Mouse (Mus musculus) NIH3T3 (cell line): ENCODE measurements around the gene Tmem184b.

ENCODE experiments used
- DNase-seq: peaks from one replicate; pipeline ENCODE4 v3.0.0-alpha.2; 2012; ENCODE audit warnings: low read depth

Tmem184b gene

DNA sequence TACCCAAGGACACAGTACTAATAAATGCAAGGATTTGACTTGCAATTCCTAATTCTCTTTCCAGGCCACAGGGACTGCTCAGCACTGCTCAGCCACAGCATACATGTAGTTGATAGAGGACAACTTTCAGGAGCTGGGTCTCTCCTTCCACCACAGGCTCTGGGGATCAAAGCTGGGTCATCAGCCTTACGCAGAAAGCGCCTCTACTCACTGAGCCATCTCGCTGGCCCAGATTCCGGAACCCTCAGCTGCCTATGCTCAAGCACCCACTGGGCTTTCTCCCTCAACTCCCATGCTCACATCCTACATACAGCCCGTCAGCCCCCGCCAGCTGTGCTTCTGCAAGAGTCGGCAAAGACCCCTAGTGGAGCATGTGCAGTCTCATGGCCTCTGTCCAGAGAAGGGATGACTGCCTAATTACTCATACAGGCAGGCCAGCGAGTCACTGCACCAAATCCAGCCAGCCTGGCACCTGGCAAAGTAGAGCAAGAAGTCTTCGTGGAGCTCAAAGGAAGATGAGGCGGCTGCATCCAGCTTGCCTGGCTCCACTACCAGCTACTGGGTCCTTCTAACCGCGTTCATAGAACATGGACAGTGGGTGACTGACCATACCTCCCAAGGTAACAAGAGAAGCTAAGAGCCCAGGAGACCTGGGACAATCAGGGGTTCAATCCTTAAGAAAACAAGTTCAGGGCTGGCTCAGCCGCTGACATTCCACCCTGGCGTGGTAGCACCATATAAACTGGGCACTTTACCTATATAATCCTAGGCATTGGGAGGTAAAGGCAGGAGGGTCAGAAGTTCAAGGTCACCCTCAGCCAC lies 3.9 kb downstream of the Tmem184b start:
- peak; percentile 55 for DNase-seq

DNA sequence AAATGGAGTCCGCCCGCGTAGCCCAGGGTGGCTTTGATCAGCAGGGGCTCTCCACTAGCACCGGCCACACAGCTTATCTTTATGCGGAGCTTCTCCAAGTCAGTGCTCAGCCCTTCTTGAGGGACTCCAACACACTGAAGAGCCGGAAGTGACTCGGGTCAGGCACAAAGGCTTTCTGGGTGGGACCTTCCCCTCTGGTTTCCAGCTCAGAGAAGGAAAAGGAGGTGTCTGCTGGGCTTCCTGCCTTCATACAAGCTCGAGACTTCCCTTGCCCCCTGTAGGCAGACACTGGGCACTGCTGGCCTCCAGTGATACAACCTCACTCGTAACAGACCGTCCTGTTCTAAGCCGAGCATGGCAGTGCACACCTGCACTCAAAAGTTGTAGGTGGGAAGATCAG lies 6.6 kb downstream of the Tmem184b start:
- DNase-seq: no peak

DNA sequence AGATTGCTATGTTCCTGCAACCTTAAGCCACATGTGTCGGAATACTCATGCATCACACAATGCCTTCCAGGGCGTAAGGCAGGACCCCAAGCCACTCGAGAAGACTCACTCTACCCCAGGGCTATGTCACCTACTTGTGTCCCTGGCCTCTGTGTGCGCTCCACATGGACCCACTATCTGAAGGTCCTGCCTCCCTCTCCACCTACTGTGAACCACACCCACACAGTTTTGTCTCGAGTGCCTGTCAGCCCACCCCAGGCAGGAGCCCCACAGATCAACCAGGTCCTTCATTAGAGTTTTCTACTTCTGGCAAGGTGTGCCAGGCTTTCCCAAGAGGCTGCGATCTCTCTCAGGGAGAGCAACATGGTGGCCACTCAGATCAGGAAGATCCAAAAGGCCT lies 8.1 kb downstream of the Tmem184b start:
- DNase-seq: no peak

DNA sequence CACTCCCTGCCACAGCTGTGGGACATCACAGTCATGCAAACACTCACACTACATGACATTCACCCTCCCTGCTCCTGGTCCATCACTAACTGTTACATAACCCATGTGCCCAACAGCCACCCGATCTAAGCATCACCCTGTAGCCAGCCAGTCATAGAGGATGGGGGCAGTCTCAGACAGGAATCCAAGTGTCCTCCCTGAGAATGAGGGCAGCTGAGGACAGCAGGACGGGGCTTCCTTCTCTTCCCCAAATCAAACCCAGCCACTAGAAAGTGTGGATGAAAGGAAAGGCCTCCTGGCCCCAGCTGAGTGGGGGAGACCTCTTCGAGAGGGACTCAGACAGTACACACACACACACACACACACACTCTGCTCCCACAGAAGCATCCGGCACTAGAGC lies 8.5 kb downstream of the Tmem184b start:
- no peak for DNase-seq

DNA sequence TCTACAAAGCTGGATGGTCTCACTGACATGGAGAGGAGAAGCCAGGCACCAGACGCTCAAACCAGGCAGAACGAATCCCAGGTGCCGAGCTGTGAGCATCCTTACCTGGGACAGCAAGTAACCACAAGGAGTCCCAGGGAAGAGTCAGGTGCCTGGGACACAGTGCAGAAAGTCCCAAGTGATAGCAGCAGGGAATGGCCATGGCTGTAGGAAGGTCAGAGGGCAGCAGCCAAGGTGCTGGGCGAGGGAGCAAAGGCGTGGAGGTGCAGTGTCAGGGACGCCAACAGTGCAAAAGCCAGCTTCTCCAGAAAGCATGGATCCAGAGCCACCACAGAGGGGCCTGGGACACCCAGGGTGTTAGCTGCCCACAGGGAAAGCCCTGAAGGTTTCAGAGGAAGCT lies 10.3 kb downstream of the Tmem184b start:
- no peak for DNase-seq

DNA sequence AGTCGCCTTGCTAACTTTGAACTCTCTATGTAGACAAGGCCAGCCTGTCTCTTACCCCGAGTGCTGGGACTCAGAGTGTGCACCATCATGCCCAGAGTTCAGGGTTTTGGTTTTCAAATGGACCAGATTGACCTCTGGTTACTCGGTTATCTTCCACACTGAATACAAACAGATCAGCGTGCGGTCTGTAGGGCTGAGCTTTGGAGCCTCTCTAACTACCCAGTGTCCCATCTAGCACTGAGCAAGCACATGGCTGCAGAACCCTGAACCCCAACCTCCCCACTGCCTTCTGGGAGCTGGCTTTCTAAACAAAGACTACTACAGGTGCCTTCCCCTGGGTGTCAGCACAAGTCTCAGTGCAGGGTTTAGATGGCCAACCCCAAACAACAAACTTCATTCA lies 10.8 kb downstream of the Tmem184b start:
- DNase-seq: no peak

DNA sequence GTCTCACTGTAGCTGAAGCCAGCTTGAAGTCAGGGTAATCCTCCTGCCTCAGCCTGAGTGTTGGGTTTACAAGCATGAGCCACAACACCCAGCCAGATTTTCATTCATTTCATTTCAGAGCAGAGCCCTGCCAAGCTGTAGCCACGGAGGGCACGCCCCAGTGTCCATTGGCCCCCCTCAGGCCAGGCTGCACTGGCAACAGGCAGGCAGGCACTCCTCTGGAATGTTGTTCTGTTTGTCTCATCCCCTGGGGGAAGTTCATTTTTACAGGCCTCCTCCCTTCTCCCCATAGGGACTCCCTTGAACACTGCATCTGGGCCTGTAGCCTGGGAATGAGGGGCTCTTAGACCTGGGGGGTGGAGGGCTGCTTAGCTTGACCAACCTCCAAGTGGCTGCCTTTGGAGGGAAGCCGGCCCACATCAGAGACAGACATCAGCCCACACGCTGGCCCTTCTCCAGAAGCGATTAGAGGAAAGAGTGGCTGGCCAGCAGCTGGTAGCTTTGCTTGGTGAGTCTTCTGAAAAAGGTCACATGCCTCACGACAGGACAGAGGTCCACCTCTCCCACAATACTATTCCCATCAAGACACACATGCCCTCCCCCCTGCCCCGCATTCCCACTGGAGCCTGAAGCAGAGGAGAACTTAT lies 11.8 kb downstream of the Tmem184b start:
- peak; percentile 92 for DNase-seq

DNA sequence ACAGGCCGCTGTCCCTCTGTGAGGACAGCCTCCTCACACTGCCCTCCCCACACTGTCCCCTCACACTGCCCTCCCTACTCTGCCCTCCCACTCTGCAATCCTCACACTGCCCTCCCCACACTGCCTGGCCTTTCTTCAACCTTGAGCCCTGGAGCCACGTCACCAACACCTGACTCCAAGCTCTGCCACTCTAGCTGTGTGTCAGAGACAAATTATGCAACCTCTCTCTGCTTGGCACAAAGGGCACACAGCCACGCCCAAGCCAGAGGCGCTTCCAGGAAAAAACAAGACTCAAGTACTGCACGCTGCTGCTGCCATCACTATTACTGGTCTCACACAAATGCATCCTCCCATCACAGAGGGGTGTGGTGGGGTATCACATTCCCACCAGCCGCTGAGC lies 12.9 kb downstream of the Tmem184b start:
- no peak for DNase-seq

DNA sequence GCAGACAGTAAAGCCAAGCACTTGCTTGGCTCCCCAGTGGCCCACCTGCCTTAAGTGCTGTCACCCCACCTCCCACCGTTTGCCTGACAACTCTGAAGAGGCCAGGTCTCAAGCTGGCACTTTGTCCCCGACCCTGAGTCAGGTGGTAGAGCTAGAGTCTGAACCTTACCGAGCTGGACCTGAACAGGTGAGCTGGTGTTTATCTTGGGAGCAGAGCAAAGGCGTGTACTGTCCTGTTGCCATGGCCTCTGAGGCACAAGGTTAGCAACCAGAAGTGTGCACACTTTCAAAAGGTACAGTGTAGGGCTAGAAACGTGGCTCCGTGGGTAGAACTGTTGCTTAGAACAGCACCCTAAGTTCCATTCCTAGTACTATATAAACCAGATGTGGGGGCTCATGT lies 15.2 kb downstream of the Tmem184b start:
- no peak for DNase-seq

DNA sequence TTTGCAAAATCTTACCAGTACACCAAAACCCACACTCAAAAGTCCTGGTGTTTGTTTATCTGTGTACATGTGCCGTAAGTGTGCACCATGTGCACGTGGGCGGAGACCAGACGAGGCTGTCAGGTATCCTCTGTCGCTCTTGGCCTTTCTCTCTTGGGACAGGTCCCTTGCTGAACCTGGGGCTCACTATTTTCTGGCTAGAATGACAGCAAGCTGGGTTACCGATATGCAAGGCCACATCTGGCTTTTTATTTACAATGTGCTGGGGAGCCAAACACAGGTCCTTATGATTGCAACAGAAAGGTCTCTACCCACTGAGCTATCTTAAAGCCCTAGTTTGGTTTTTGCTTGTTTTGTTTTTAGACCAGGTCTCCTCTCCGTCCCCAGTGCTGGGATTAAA lies 15.8 kb downstream of the Tmem184b start:
- DNase-seq: no peak

DNA sequence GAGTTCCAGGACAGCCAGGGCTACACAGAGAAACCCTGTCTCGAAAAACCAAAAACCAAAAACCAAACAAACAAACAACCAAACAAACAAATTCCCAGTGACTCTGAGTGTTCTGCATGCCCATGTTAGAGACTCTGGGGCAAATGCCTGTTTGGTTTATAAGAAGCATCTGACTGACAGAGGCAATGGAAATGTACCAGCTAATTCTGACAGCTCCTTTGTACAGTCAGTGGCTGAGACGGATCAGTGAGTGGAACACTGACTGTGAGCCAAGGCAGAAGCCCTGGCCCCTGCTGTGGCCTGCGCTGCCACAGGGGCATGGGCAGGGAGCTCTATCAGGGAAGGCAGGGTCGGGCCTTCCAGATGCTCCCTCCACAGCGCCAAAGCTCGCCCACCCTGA lies 16.3 kb downstream of the Tmem184b start:
- no peak for DNase-seq

DNA sequence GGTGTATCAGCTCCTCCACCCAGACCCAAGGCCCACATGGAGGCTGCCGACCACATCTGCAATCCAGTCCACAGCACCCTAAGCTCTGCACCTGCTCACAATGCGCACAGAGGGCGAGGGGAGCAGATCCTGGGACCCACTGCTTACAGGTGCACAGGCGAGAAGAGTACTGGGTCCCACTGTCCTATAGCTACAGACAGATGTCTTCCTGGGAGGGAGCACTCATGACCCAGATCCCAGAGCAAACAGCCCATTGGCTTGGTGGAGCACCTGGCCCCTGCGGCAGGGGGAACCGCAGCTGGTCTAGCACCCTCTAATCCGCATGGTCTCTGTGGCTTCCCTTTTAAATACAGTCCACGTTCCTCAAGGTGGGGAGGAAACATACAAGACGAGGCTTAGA lies 21.7 kb downstream of the Tmem184b start:
- no peak for DNase-seq

DNA sequence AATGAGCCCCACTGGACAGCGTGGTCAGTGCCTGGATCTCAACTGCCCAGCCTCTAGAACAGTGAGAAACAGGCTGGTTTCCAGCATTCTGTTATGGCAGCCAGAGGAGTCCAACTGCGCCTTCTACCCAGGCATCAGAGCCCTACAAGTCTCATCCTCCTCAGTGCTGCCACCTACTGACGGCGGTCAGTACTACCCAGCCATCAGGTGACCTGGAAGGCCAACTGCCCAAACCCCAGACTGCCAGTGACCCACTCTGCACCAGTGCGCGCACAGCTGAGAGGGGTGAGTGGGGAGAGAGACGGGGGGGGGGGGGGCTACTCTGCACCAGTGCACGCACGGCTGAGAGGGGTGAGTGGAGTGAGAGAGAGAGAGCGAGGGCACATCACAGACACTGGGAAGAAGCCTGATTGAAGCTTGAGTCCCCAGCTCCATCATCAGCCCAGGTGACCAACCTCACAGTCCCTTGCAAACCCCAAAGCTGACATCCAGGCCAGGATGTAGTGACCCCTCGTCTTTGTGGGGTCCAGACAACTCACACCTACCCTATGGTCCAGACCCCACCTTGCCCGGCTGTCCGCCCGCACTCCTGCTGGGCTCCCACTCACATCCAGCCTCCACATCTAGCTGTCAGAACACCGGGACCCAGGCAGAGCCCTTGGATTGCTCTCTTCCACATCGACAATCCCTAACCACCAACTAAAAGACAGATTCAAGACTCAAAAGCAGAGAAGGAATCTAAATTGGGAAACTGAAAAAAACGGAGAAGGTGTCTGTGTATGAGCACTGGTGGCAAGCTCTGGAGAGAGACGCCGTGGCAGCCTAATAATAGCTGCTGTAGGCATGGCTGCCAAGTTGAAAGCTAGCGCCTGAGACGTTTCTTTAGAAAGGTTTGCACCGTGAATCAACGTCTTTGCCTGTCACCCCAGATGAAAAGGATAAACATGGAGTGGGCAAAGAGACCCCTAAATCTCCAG lies 22.6 kb downstream of the Tmem184b start:
- peak; percentile 49 for DNase-seq

DNA sequence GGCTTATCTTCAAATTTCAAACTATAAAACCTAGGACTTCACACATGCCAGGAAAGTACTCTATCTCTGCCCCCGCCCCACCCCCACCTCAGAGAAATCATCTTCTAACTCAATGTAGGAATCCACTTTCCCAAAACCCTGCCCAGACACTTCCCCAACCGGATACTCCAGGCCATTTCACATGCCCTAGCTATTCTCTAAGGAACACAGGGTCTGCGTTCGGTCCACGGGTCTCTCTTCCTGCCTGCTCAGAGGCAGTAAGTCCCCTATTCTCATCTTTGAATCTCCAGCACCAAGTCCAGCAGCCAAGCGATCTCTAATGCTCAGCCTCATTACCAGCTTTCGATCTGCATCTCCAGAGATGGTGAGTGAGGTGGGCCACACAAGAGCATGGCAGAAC lies 23.7 kb downstream of the Tmem184b start:
- DNase-seq: no peak

DNA sequence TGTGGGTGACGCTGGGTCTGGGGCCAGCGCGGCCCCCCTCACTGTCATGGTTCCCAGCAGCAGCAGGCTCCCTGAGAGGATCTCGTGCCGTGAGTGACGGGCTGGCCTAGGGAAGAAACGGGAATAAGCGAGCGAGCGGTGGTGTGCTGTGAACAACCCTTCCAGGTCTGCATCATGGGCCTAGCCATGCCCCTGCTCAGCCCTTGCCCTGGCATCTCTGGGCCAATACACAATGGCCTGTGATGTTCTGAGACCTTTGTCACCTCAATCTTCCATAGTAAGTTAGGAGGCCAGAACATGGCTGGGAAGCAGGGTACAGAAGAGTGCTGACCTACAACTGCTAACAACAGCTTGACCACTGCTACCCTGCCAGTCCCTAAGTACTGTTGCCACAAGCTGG lies 24.8 kb downstream of the Tmem184b start:
- DNase-seq: no peak

DNA sequence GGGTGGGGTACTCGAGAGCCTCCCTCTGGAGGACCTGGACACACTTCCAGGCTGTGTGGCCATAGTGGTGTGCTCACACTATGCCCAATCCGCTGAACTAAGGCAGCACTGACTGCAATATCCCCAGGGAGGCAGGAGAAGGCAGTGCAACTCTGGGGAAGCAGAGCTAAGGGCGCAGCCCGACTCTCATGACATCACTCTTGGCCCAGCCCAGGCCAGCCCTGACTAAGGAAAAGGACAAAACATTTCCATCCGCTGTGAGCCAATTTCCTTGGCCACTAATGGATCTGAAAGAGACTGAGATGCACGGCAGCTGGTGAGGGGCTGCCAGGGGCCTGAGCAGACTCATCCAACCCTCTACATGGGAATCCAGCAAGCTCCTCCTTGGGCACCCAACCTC lies 25.7 kb downstream of the Tmem184b start:
- peak; percentile 72 for DNase-seq

DNA sequence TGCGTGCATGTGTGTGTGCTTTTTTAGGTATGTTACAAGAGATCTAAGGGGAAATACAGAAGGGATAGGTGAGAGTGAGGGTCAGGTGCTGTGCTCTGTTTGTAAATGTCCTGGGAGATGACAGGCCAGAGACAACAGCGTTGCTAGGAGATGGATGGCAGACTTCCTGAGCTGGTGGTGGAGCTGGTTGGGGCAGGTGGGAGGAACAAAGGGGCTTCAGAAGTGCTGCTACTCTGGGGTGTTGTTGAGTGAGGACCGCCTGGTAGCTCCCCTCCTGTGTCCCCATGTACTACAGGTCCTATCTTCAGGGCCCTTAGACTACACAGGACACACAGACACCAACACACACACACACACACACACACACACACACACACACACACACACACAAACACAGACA lies 28.6 kb downstream of the Tmem184b start:
- DNase-seq: no peak

DNA sequence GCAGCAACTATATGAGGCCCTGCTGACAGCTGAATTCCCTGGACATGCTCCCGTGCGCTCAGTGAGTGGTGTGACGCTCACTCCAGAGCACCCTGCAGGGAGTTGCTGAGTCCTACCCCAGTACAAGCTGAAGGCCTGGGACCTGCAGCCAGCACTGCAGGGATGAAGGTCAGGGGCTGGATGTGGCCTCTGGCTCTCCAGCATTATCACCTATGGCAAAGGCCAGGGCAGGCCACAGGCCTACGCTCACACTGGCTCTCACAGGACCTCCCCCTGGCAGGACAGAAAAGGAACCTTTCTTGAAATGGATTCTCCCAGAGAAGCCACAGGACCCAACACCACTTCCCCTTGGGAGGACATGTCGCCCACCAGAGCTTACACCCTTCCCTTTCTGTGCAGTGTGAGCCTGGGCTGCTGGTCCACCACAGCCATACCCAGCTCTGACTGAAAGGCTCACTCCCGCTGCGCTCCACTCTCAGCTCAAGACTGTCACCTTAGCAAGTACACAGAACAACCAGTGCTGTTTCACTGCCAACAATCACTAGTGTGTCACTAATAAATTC lies 33.0 kb downstream of the Tmem184b start:
- no peak for DNase-seq

DNA sequence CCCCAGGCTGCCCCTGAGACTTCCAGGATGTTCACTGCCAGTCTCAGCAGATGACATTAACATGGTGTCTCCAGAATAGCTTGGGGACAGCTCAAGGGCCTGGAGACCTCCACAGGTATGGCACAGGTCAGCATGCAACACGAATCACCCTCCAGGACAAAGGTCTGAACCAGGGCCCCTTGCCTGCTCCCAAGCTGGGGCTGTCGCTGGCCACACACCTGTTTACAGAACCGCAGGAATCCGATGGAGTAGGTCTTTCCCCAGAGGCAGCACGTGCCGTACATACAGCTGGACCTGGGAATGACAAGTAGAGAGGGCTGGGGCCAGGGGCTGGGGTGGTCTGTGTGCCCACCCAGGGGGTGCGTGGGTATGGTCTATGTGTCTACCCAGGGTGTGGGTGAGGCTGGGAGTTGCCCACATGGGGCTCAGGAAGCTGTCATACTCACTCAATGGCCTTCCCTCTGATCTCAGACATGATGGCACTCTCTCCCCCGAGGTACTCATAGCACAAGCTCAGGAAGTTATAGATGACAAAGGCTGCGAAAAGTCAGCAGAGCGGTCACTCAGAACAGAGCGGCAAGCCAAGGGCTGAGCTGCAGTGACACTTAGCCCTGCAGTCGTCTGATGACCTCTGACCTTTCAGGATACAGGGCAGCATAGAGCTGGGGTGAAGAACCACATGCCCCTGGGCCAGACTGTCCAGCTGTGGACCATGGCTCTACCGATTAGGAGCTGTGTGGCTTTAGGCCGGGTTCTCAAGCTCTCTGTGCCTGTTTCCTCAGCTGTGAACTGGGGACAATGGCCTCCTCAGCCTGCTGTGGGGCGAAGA lies 33.7 kb downstream of the Tmem184b start:
- DNase-seq: no peak

DNA sequence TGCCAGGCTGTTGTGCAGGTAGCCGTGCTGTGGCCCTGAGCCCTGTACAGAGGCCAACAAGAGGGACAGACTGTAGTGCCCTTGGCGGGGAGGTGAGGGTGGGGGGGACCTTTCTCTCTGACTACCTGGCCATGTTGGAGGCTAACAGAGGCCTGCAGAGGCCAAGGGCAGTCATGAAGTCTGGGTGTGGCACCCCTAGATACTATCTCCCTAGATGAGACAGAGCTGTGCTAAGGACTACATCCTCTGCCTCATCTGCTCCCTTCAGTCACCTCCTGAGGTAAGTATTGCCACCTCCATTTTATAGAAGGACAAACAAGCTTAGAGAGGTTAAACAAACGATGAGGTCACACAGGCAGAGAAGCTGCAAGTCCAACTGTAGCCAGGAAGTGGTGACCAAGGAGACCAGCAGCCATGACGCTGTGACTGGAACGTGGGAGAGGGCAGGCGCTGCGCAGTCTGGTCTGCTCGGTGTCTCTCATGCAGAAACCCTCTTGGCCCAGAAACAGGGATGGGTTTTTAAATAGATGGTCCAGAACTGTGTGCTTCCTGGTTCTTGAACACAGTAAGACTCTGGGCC lies 34.4 kb downstream of the Tmem184b start:
- DNase-seq: no peak

DNA sequence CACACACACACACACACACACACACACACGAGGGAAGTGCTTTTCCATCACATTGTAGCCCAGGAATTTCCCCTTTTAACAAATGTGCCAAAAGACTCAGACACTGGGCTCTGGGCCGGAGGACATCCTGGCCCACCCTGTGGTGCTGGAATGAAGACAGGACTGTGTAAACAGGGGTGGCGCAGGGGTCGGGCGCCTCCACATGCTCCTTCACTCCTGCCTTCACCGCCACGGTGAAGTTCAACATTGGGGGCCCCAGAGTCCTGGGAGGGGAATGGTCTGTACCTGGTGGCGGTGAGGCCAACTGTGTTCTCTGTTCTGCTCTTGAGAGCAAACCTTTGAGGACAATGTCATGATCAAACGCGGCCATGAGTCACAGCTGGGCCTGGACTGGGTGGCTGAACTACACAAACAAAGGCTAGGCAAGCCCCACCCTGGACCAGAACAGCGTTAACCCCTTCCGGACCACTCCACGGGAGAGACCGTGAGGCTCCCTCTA lies 35.0 kb downstream of the Tmem184b start:
- peak; percentile 25 for DNase-seq
